Mouse (Mus musculus) megakaryocyte, embryonic 14.5 days (primary cell): ENCODE results near the gene Anks1b. TPM values are rescaled to one million over a fixed set of nuclear protein-coding genes. Genes with fewer than 3 reads are reported as not detected.

Experiments
- H3K27me3 ChIP-seq: replicated peaks from 2 replicates; pipeline ENCODE3; 2012; ENCODE audit warnings: inconsistent platforms
- H3K36me3 ChIP-seq: replicated peaks from 2 replicates; pipeline ENCODE3; 2012; ENCODE audit warnings: low read length, inconsistent platforms, mixed read lengths
- H3K4me1 ChIP-seq: 2 replicates; pipeline ENCODE4 v1.6.1; 2012; ENCODE audit warnings: inconsistent platforms
- H3K4me3 ChIP-seq: replicated peaks from 2 replicates; pipeline ENCODE3; 2012; ENCODE audit warnings: moderate library complexity, mild to moderate bottlenecking, inconsistent platforms
- H3K9me3 ChIP-seq: 2 replicates; pipeline ENCODE4 v1.6.1; 2012; ENCODE audit warnings: inconsistent platforms
- FLI1 ChIP-seq: IDR thresholded peaks from 2 replicates; pipeline ENCODE4 v1.6.1; 2012; ENCODE audit warnings: low read length, inconsistent platforms, mixed read lengths
- GATA1 ChIP-seq: IDR thresholded peaks from 3 replicates; pipeline ENCODE4 v1.6.1; 2012; ENCODE audit warnings: mixed read lengths, low read length, inconsistent platforms, borderline replicate concordance
- polyA plus RNA-seq: library from polyadenylated mRNA; stranded (reverse); fragments of >175 nt; gene quantifications from 2 replicates; pipeline ENCODE4 v1.2.3, GENCODE M21; 2012; ENCODE audit warnings: low replicate concordance; ENCODE audit not compliant: insufficient read depth

Anks1b gene
- polyA plus RNA-seq, 1 experiment: not detected

DNA sequence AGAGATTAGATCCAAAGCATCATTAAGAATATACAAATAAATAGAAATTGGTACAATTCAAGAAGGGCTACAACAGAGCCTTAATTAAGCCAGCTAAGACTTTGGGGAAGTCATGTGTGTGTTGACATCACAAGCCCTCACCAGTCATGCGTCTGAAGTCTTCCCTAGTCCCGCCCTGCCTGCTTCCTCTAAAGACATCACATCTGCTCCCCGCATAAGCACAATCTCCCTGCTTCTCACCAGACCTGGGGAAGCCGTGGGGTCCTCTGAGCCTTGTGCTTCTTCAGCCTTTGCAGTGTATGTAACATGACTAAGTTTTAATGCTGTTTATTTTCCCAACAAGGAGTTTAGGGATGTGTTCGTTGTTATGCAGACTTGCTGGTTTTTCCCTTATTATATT, 706.7 kb downstream of the Anks1b start:
- no peaks in the 10 kb centered on the region for H3K27me3 ChIP-seq
- H3K4me1 ChIP-seq: no peaks in the 10 kb centered on the region
- H3K9me3 ChIP-seq: peaks cover 7% of the 10 kb centered on the region; the same call in 1 of the 2 replicates
- H3K36me3 ChIP-seq: no peaks in the 10 kb centered on the region
- no peak overlapping the region for H3K4me3 ChIP-seq
- TF ChIP-seq GATA1 (no peak), FLI1 (no peak)

DNA sequence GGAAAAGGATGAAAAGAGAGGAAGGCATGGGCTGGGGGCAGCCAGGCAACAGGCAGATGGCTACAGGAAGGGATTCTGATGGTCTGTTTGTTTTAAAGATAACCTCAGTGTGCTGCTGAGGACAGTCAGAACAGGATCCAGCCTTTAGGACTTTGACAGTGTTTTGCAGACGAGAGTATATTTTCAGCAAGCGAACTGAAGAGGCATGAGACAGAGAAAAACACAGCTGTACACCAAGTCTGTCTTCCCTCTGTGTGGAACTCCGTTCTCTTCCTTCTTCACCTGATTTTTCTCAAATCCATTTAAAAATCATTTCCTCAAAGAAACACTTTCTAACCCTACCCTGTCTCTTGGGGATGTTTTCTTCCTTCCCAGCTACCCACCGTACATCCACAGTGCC, 710.7 kb downstream of the Anks1b start:
- Histone ChIP-seq H3K9me3 (peaks cover 4% of the 10 kb centered on the region; the same call in 1 of the 2 replicates), H3K27me3 (no peaks in the 10 kb centered on the region)
- no peak for TF ChIP-seq FLI1

DNA sequence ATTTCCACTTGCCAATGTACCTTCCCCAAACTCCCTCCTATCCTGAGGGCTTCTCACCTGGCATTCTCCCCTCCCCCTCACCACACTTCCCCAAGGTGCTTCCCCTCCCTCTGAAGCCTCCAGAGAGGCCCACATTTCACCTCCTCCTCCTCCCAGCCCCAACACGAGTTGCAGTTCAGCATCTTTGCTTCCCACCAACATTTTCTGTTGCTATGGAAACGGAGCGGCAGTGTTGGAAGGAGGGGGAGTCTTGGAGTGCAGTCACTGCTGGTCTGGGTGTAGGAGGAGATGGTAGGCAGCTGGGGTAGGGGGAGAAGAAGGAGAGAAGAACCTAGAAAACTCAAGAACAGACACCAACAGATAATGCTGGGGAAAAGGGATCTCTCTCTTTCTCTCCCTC, 722.8 kb downstream of the Anks1b start:
- Histone ChIP-seq H3K9me3 (peaks cover 34% of the 10 kb centered on the region), H3K4me3 (no peak overlapping the region), H3K27me3 (no peaks in the 10 kb centered on the region), H3K36me3 (no peaks in the 10 kb centered on the region), H3K4me1 (no peaks in the 10 kb centered on the region)
- TF ChIP-seq GATA1 (no peak), FLI1 (no peak)

More for the DNA sequence above, 710.7 kb downstream of the Anks1b start:
- no peaks in the 10 kb centered on the region for H3K4me1 ChIP-seq
- H3K36me3 ChIP-seq: no peaks in the 10 kb centered on the region
- no peak overlapping the region for H3K4me3 ChIP-seq

DNA sequence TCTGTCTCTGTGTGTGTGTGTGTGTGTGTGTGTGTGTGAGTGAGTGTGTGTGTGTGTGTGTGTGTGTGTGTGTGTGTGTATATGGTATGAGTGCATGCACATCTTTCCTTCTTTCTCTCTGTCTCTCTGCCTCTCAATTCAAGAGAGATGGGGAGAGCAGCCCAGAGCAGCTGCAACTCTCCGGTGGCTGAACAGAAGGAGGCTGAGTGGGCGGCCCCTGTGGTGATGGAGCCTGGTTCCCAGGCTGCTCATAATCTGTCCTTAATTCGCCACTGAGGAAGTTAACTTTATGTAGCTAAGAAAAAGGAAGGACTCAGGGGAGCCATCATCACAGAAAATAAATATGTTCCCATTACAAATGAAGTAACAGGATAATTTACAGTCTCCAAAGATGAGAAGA, 723.3 kb downstream of the Anks1b start:
- H3K27me3 ChIP-seq: no peaks in the 10 kb centered on the region
- H3K36me3 ChIP-seq: no peaks in the 10 kb centered on the region
- peaks cover 34% of the 10 kb centered on the region for H3K9me3 ChIP-seq
- TF ChIP-seq GATA1: no peak
- TF ChIP-seq FLI1: no peak
- no peak overlapping the region for H3K4me3 ChIP-seq
- no peaks in the 10 kb centered on the region for H3K4me1 ChIP-seq

DNA sequence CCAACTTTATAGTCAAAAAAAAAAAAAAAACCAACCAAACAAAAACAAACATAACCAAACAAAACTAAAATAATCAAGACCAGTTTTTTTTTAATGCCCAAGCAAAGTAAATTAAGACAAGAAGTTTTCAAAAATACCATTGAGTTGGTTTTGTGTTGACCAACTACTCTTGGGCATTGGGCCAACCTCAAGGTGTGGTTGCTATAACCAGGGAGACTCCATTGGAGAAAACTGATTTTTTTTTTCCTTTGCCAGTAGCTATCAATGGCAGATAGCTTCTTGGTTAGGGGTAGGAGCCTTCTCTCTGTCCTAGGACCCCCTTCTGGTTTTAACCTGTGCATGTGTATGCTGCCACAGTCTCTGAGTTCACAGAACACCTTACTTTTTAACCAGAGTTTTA, 725.8 kb downstream of the Anks1b start:
- no peak for TF ChIP-seq GATA1
- no peak for TF ChIP-seq FLI1
- no peak overlapping the region for H3K4me3 ChIP-seq
- no peaks in the 10 kb centered on the region for H3K27me3 ChIP-seq
- no peaks in the 10 kb centered on the region for H3K36me3 ChIP-seq
- H3K9me3 ChIP-seq: peaks cover 38% of the 10 kb centered on the region
- no peaks in the 10 kb centered on the region for H3K4me1 ChIP-seq

DNA sequence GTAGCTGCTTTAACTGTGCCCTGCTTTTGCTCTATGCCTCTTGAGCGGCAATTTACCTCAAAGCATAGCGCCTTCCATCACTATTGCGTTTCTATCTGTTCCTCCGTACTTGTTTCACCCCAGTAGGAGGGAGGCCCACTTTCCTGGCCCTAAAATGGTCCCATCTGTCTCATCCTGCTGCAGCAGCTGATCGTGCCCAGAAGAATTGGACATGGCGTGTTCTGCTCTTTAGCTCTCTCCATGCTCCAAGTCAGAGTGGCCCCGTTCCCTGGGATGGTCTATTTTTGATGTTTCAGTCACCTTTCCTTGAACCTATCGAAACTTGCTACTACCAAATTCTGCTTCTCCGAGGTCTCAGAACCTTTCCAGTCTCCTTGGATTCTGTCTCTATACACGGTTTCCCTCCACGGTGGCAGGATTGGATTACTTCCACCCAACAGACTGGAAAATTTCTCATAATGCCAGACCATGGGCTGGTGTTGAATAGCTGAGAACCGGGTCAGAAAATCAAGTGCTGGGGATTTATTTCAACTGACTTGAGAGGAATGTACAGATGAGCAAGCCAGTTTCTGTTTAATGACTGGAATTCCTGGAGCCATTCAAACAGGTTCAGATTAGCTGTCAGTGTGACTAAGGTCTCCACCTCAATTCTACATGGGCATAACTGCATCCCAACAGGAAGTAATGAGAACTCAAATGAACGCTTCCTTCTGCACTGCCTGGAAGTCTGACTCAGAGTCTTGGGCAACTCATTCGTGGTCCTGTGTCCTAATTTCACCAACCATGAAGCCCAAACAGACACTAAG, 726.6 kb downstream of the Anks1b start:
- TF ChIP-seq FLI1: no peak
- TF ChIP-seq GATA1: no peak
- Histone ChIP-seq H3K27me3 (no peaks in the 10 kb centered on the region), H3K4me1 (no peaks in the 10 kb centered on the region), H3K4me3 (no peak overlapping the region), H3K36me3 (no peaks in the 10 kb centered on the region), H3K9me3 (peaks cover 36% of the 10 kb centered on the region)

DNA sequence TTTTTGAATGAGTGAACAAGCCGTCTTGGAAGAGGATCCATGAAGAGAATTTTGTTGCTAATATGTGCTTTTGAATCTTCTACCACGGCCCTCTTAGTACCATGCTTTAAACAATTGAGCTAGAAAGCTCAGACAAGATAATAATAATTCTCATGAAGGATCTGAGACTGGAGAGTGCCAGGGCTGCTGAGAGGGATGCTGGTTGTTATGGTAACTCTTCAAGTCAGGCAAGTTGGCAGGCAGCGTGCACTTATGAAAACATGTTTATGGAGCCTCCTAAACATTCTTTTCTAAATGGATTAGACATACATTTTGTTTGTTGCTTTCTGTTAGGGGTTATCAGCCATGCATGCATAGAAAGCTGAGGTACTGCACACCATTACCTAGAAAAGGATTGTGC, 734.3 kb downstream of the Anks1b start:
- no peaks in the 10 kb centered on the region for H3K4me1 ChIP-seq
- no peak overlapping the region for H3K4me3 ChIP-seq
- H3K9me3 ChIP-seq: peaks cover 34% of the 10 kb centered on the region
- H3K36me3 ChIP-seq: no peaks in the 10 kb centered on the region
- TF ChIP-seq GATA1 (no peak), FLI1 (no peak)
- H3K27me3 ChIP-seq: no peaks in the 10 kb centered on the region

DNA sequence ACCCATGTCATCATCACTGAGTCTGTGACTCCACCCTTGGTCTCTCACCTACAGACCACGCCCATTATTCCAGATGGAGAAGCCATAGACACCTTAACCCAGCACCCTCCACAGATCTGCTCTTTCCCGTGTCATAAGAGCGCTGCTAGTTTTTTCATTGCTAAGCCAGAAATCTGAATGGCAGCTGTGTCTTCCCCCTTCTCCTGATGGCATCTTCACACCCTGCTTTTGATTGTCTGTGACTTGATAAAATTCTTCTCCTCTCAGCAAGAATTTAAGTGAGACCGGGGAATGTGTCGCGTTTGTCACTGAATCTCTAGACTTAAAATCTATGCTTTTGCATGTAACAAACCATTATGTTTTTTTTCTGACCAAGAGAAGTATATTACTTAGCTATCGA, 736.1 kb downstream of the Anks1b start:
- H3K4me1 ChIP-seq: no peaks in the 10 kb centered on the region
- no peaks in the 10 kb centered on the region for H3K36me3 ChIP-seq
- H3K27me3 ChIP-seq: no peaks in the 10 kb centered on the region
- H3K9me3 ChIP-seq: peaks cover 25% of the 10 kb centered on the region
- H3K4me3 ChIP-seq: no peak overlapping the region
- TF ChIP-seq GATA1: no peak
- TF ChIP-seq FLI1: no peak

DNA sequence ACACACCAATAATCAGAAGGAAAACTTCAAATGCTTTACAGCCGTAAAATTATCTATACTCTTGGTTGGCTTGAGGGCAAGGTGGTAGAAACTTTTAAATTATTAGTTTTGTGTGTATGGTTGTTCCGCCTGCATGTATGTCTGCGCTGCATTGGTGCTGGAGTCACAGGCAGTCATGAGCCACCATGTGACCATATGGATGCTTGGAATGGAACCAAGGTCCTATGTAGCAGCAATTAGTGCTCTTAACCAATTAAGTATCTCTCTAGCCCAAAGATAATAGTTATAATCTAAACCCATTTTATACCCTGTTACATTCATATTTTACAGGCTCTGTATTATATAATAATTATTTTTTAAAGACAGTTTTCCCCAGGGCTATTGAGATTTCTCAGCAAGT, 739.7 kb downstream of the Anks1b start:
- TF ChIP-seq FLI1: no peak
- TF ChIP-seq GATA1: no peak
- Histone ChIP-seq H3K36me3 (no peaks in the 10 kb centered on the region), H3K4me3 (no peak overlapping the region), H3K9me3 (peaks cover 20% of the 10 kb centered on the region), H3K27me3 (no peaks in the 10 kb centered on the region), H3K4me1 (no peaks in the 10 kb centered on the region)

DNA sequence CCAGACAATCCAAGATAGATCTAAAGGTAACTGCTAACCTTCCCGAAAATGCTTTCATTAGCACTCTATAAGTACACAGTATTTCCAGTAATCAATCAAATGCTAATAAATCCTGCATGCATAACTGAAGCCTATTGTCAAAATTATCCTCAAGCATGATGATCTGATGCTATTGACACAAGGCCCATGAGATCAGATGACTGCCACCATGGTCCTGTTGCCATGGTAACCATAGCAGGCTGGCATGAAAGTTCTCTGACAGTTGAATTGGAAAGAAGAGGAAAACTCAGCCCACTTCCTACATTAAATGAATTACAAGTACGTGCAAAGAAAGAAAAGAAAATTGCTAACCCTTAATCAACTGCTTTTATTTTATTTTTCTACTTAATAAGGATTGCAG, 741.9 kb downstream of the Anks1b start:
- Histone ChIP-seq H3K36me3 (no peaks in the 10 kb centered on the region), H3K27me3 (no peaks in the 10 kb centered on the region), H3K4me3 (no peak overlapping the region), H3K4me1 (no peaks in the 10 kb centered on the region), H3K9me3 (peaks cover 12% of the 10 kb centered on the region)
- TF ChIP-seq GATA1: no peak
- no peak for TF ChIP-seq FLI1
